Mouse (Mus musculus) midbrain, embryonic 15.5 days (tissue): ENCODE measurements around the gene Slc2a3. TPM values are rescaled to one million over a fixed set of nuclear protein-coding genes. Genes with fewer than 3 reads are reported as not detected.
A peak's percentile ranks its signal among the peaks of the same experiment; 100 is the strongest.

Experiments used
- ATAC-seq: fragments of 200-750 bp; cut with Nextera tagmentation; replicated peaks from 2 replicates; pipeline ENCODE4 v1.8.0; 2017; ENCODE audit warnings: moderate TSS enrichment
- H3K27ac ChIP-seq: fragments of 300-500 bp; sonication (generic); 2 replicates; pipeline ENCODE4 v1.5.1; 2015; ENCODE audit warnings: mild to moderate bottlenecking, inconsistent platforms
- H3K27me3 ChIP-seq: fragments of 300-500 bp; sonication (generic); replicated peaks from 2 replicates; pipeline ENCODE4 v1.6.1; 2015; ENCODE audit warnings: inconsistent platforms
- H3K36me3 ChIP-seq: fragments of 300-500 bp; sonication (generic); replicated peaks from 2 replicates; pipeline ENCODE4 v1.6.1; 2015; ENCODE audit warnings: inconsistent platforms
- H3K4me1 ChIP-seq: fragments of 300-500 bp; sonication (generic); 2 replicates; pipeline ENCODE4 v1.6.1; 2015; ENCODE audit warnings: inconsistent platforms
- H3K4me2 ChIP-seq: fragments of 300-500 bp; sonication (generic); 2 replicates; pipeline ENCODE4 v1.6.1; 2015; ENCODE audit warnings: inconsistent platforms, mild to moderate bottlenecking, moderate library complexity
- H3K4me3 ChIP-seq: fragments of 300-500 bp; sonication (generic); 2 replicates; pipeline ENCODE4 v1.5.1; 2015; ENCODE audit warnings: mild to moderate bottlenecking, inconsistent platforms
- H3K9ac ChIP-seq: fragments of 300-500 bp; sonication (generic); 2 replicates; pipeline ENCODE4 v1.6.1; 2015; ENCODE audit warnings: mild to moderate bottlenecking, inconsistent platforms
- H3K9me3 ChIP-seq: fragments of 300-500 bp; sonication (generic); 2 replicates; pipeline ENCODE4 v1.6.1; 2016; ENCODE audit warnings: inconsistent platforms
- WGBS: fragments of 180-500 bp; shearing (Covaris S2); methylation state at CpG from one replicate; pipeline ENCODE4 v1.1.7; 2015; ENCODE audit warnings: mixed read lengths; 5-methylcytosine and 5-hydroxymethylcytosine counted together
- polyA plus RNA-seq: library from polyadenylated mRNA; unstranded; fragments of >200 nt; fragmentation: Nextera tagmentation; extraction: Ambion mirVana; gene quantifications from 2 replicates; pipeline ENCODE4 v1.2.1, GENCODE M21; 2015

Slc2a3 gene
- 34.6 and 36.8 TPM in 2 replicates for polyA plus RNA-seq

DNA sequence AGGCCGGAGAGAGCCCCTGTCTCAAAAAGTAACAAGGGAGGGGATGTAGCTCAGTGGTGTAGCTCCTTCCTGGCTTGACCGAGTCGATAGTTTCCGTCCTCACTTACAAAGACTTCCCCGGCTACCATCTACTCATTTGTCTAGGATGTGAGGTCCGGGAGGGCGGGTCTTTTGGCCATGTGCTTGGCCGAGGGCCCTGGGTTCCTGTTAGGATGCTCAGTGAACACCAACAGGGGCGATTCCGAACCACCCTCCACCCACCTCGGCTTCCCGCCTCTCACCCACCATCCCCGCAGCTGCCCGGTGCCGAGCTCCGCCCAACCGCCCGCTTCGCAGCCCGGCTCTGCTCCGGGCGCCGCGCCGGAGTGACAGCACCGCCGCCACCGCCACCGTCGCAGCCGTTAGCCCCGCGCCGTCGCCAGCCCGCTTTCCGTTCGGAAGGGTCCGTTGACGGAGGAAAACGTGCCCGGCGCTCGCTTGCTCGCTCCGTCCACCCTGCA, at the start of gene Slc2a3:
Slc2a3 (minus strand) TSS at position 340 of the 500 bp plus-strand sequence.
- 1% methylated on average over 42 of the region's 46 CpGs for WGBS
- H3K4me3 ChIP-seq = peak within 1 kb of the TSS; percentile 54

GRCm38 (mm10) chr6:122843759-122844158, 42.3 kb upstream of the Slc2a3 start:
- Histone ChIP-seq H3K27ac (no peak overlapping the region), H3K27me3 (no peaks in the 10 kb centered on the region), H3K4me3 (no peak overlapping the region), H3K9me3 (no peaks in the 10 kb centered on the region), H3K9ac (no peak overlapping the region), H3K4me2 (no peak overlapping the region), H3K36me3 (peaks cover 24% of the 10 kb centered on the region), H3K4me1 (no peaks in the 10 kb centered on the region)
- no peak for ATAC-seq
- WGBS = 79% methylated on average over 6 of the region's 6 CpGs

More for the DNA sequence above, at the start of gene Slc2a3:
- peak within 1 kb of the TSS; percentile 84 for H3K4me2 ChIP-seq
- H3K27me3 ChIP-seq = peaks cover 7% of the 10 kb centered on the region
- no peaks in the 10 kb centered on the region for H3K9me3 ChIP-seq
- peak; percentile 83 for ATAC-seq
- H3K27ac ChIP-seq = peak within 1 kb of the TSS; percentile 66
- peaks cover 13% of the 10 kb centered on the region for H3K4me1 ChIP-seq
- H3K36me3 ChIP-seq = no peaks in the 10 kb centered on the region
- H3K9ac ChIP-seq = peak within 1 kb of the TSS; percentile 62

DNA sequence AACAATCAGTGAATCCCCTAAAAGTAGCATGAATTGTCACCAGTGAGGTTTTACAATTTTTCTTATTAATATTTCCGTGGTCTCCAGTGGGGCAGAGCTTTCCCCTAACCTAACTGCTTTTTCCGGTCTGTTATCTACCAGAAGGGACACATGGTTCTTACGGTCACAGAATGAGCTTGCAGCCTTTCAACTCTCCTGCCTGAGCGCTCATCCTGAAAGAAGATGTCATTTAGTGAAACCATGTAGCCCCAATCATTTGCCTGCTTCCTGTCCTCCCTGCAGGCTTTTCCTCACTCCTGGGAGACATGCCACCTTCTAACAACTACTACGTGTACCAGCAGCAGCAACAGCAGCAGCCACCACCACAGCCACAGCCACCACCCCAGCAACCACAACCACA, 36.1 kb upstream of the Slc2a3 start:
- H3K4me3 ChIP-seq = no peak overlapping the region
- H3K27ac ChIP-seq = no peak overlapping the region
- H3K4me2 ChIP-seq = no peak overlapping the region
- H3K36me3 ChIP-seq = peaks cover 58% of the 10 kb centered on the region
- no peaks in the 10 kb centered on the region for H3K4me1 ChIP-seq
- no peak for ATAC-seq
- H3K9me3 ChIP-seq = no peaks in the 10 kb centered on the region
- 94% methylated on average over 5 of the region's 5 CpGs for WGBS
- no peaks in the 10 kb centered on the region for H3K27me3 ChIP-seq
- no peak overlapping the region for H3K9ac ChIP-seq

GRCm38 (mm10) chr6:122836974-122837373, 35.5 kb upstream of the Slc2a3 start:
- no peak overlapping the region for H3K9ac ChIP-seq
- no peaks in the 10 kb centered on the region for H3K27me3 ChIP-seq
- no peak overlapping the region for H3K4me3 ChIP-seq
- no peaks in the 10 kb centered on the region for H3K4me1 ChIP-seq
- no peak overlapping the region for H3K4me2 ChIP-seq
- 97% methylated on average over 3 of the region's 3 CpGs for WGBS
- no peaks in the 10 kb centered on the region for H3K9me3 ChIP-seq
- no peak overlapping the region for H3K27ac ChIP-seq
- no peak for ATAC-seq
- H3K36me3 ChIP-seq = peaks cover 58% of the 10 kb centered on the region

DNA sequence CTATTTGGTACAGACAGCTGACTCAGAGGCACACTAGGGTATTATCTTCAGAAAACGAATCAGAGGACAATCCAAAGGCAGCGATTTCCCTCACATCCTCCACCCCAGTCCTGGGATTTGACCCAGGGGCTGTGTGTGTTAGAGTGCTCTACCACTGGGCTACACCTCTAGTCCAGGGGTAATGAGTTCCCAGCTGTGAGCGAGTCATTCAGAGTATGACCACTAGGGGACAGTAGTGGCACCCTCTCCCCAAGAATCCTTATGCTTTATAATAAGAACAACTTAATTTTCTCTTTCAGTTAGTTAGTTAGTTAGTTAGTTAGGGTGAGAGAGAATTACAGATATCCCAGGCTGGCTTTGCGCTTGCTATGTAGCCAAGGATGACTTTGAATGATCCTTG, 32.9 kb upstream of the Slc2a3 start:
- no peaks in the 10 kb centered on the region for H3K9me3 ChIP-seq
- H3K9ac ChIP-seq = no peak overlapping the region
- H3K4me1 ChIP-seq = no peaks in the 10 kb centered on the region
- no peak overlapping the region for H3K4me2 ChIP-seq
- H3K4me3 ChIP-seq = no peak overlapping the region
- H3K27me3 ChIP-seq = no peaks in the 10 kb centered on the region
- ATAC-seq = no peak
- peaks cover 54% of the 10 kb centered on the region for H3K36me3 ChIP-seq
- WGBS = 71% methylated on average over 4 of the region's 4 CpGs
- H3K27ac ChIP-seq = no peak overlapping the region

DNA sequence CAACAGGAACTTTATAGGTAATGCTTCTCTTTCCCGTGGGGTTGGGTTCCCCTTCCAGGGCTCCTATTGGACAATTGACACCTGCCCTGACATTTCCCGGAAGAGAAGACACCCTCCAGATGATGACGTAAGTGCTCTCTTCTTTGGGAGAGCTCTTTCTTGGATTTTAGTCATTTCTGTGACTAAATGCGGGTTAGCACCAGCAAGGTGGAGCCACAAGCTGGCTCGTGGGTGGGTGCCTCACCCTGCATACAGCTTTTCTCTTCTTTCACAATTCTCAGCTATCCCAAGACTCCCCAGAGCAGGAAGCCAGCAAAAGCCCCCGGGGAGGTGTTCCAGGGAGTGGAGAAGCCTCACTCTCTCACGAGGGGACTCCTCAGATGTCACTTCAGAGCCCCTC, 31.4 kb upstream of the Slc2a3 start:
- Histone ChIP-seq H3K9ac (no peak overlapping the region), H3K27me3 (no peaks in the 10 kb centered on the region), H3K4me3 (no peak overlapping the region), H3K4me1 (no peaks in the 10 kb centered on the region), H3K4me2 (no peak overlapping the region), H3K9me3 (no peaks in the 10 kb centered on the region), H3K36me3 (peaks cover 44% of the 10 kb centered on the region), H3K27ac (no peak overlapping the region)
- WGBS = 83% methylated on average over 7 of the region's 7 CpGs
- ATAC-seq = no peak

DNA sequence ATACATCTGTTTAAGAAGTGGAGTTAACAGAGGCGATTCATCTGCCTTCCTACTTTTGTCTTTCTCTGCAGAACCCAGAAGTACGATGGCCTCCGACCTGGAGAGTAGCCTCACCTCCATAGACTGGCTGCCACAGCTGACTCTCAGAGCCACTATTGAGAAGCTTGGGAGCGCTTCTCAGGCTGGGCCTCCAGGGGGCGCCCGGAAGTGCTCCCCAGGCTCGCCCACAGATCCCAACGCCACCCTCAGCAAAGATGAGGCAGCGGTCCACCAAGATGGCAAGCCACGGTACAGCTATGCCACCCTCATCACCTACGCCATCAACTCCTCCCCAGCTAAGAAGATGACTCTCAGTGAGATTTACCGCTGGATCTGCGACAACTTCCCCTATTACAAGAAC, 26.6 kb upstream of the Slc2a3 start:
- peaks cover 6% of the 10 kb centered on the region; the same call in 1 of the 2 replicates for H3K36me3 ChIP-seq
- H3K9me3 ChIP-seq = no peaks in the 10 kb centered on the region
- H3K4me3 ChIP-seq = no peak overlapping the region
- ATAC-seq = no peak
- H3K4me1 ChIP-seq = peaks cover 16% of the 10 kb centered on the region
- no peak overlapping the region for H3K9ac ChIP-seq
- no peaks in the 10 kb centered on the region for H3K27me3 ChIP-seq
- no peak overlapping the region for H3K27ac ChIP-seq
- 39% methylated on average over 13 of the region's 13 CpGs for WGBS
- H3K4me2 ChIP-seq = no peak overlapping the region

GRCm38 (mm10) chr6:122825923-122826742, 24.7 kb upstream of the Slc2a3 start:
- Histone ChIP-seq H3K27me3 (no peaks in the 10 kb centered on the region), H3K27ac (peak overlapping the region; percentile 51), H3K4me1 (peaks cover 32% of the 10 kb centered on the region), H3K9ac (peak overlapping the region; percentile 34), H3K4me2 (peak overlapping the region; percentile 59), H3K36me3 (0 out of 2 replicates have a peak, but pooled peaks cover 2% of the 10 kb centered on the region), H3K4me3 (peak overlapping the region; percentile 37), H3K9me3 (no peaks in the 10 kb centered on the region)
- 3% methylated on average over 29 of the region's 29 CpGs for WGBS
- ATAC-seq = peak; percentile 78

DNA sequence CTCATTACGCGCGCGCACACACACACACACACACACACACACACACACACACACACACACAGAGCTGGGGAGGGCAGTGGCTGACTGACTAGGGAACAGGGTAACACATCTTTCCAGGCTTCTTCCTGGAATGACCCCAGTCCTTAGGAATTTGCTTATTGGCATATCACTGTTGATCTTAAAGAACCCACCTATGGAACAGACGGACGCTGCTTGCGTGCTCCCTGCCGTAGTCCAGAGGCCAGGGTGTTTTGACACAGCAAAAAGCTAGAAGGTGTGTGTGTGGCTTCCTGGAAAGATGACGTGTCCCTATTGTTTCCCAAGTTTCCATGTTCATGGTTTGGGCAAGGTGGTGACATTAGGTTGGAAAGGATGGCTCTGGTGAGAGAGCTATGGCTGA, 23.7 kb upstream of the Slc2a3 start:
- Histone ChIP-seq H3K4me1 (peaks cover 40% of the 10 kb centered on the region), H3K9me3 (no peaks in the 10 kb centered on the region), H3K4me3 (no peak overlapping the region), H3K27me3 (no peaks in the 10 kb centered on the region), H3K4me2 (no peak overlapping the region), H3K9ac (no peak overlapping the region), H3K36me3 (no peaks in the 10 kb centered on the region), H3K27ac (no peak overlapping the region)
- no peak for ATAC-seq
- 94% methylated on average over 9 of the region's 9 CpGs for WGBS

DNA sequence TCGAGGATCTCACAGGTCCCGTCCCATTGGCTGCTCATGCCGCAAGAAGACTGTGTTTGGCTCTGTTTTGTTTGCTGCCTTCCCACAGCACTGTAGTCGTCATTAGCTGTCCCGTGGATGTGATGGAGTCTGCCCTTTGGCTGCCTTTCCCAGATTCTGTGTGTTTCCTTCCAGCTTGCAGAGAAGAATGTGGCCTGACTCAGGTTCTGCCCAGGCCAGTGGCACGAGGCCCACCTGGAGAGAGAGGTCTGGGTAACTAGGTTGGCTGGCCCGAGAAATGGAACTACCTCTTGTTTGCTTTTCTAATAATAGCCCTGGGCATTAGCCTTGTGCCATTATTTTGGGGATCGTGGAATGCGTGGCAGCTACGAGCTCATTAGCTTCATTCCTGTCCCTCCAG, 22.6 kb upstream of the Slc2a3 start:
- Histone ChIP-seq H3K4me3 (no peak overlapping the region), H3K9me3 (no peaks in the 10 kb centered on the region), H3K4me1 (peaks cover 44% of the 10 kb centered on the region), H3K9ac (no peak overlapping the region), H3K27me3 (no peaks in the 10 kb centered on the region), H3K4me2 (no peak overlapping the region), H3K27ac (no peak overlapping the region), H3K36me3 (no peaks in the 10 kb centered on the region)
- WGBS = 70% methylated on average over 10 of the region's 10 CpGs
- no peak for ATAC-seq

DNA sequence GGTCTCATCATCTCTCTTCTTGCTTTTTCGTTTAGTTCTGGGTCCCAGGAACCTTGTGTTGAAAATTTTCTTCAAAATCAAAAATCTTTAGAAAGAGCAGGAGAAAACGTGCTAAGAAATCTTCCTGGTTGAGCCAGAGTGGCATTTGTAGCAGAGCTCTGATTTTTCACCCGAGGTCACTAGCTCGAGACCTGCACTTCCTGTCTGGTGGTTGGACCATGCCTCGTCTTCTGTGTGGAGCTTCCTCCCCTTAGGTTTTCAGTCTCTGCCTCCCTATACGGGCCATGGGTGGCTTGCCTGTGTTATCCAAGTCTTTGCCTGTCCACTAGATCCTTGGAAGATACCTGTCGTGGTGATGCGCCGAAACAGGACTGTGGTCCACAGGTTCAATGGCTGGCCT, 20.4 kb upstream of the Slc2a3 start:
- H3K27ac ChIP-seq = no peak overlapping the region
- peaks cover 44% of the 10 kb centered on the region for H3K4me1 ChIP-seq
- peak overlapping the region; percentile 85 for H3K4me2 ChIP-seq
- 82% methylated on average over 9 of the region's 9 CpGs for WGBS
- ATAC-seq = no peak
- no peaks in the 10 kb centered on the region for H3K27me3 ChIP-seq
- no peak overlapping the region for H3K4me3 ChIP-seq
- no peak overlapping the region for H3K9ac ChIP-seq
- no peaks in the 10 kb centered on the region for H3K36me3 ChIP-seq
- H3K9me3 ChIP-seq = no peaks in the 10 kb centered on the region

- Histone ChIP-seq H3K27me3 (no peaks in the 10 kb centered on the region), H3K9me3 (no peaks in the 10 kb centered on the region), H3K9ac (peak overlapping the region; percentile 79), H3K4me1 (peaks cover 37% of the 10 kb centered on the region), H3K36me3 (no peaks in the 10 kb centered on the region), H3K4me2 (peak overlapping the region; percentile 85), H3K27ac (no peak overlapping the region), H3K4me3 (peak overlapping the region; percentile 78)
- peak; percentile 24 for ATAC-seq
- 16% methylated on average over 15 of the region's 15 CpGs for WGBS
Observed at GRCm38 (mm10) chr6:122820799-122821650, 19.6 kb upstream of the Slc2a3 start.
